Mouse (Mus musculus): ENCODE measurements at regions not wholly inside any gene's neighbourhood (a gene's known extent, or its start where the extent isn't known, plus 50 kb on each side); places are given as distances from the start of the nearest gene placed in this dataset.
"Not testable (repeated sequence)": the region's sequence is repeated elsewhere in the genome, so short reads cannot be mapped to it uniquely, and the experiment has no call there.

DNA sequence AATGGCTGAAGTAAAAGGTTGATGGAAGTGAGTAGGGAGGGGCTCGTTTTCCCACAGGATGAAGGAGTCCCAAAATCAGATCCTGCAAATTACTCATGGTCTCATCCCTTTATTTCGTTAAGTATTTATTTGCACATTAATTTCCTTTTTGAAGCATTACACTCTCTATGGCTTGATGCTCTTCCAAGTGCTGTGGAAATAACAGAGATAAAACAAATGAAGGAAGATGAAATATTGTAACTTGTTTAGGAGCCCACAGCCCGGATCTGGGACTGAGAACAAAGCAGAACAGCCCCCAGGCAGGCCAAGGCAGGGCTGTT lies 61.9 kb upstream of the Gm15319 start:
- TF ChIP-seq CTCF (IDR thresholded peaks at IDR 0.05; ENCODE audit: borderline replicate concordance, control insufficient read depth, extremely low read depth, insufficient read depth, low read length, poor library complexity); POLR2A (IDR thresholded peaks at IDR 0.05; ENCODE audit: control insufficient read depth, extremely low read depth, insufficient read depth, low read length, poor library complexity): not testable (repeated sequence)

All from thymus, adult 2 months (tissue).